Mouse (Mus musculus) liver, embryonic 14.5 days (tissue): ENCODE measurements around the gene S1pr1.

Experiments
- CTCF ChIP-seq: IDR thresholded peaks from 2 replicates; pipeline ENCODE4 v1.5.1; 2016; ENCODE audit warnings: antibody characterized with exemption, low read depth, control low read depth
- EP300 ChIP-seq: IDR thresholded peaks from 2 replicates; pipeline ENCODE4 v1.6.1; 2016; ENCODE audit warnings: antibody characterized with exemption, low read depth

GRCm38 (mm10) chr3:115695194-115695891, 19.5 kb downstream of the S1pr1 start:
- TF ChIP-seq CTCF (no peak), EP300 (no peak)
